Mouse (Mus musculus) T-helper 2 cell (primary cell): Measurements from ENCODE around the gene Hormad1.
"Not testable (repeated sequence)": the region's sequence is repeated elsewhere in the genome, so short reads cannot be mapped to it uniquely, and the experiment has no call there.

Source experiments
- in situ Hi-C: fragments of 300-600 bp; cut with MboI, MseI; formaldehyde crosslinking; loops from one replicate; pipeline ENCODE4 v1.15.1; 2025; ENCODE audit warnings: high pct_unique_total_duplicates

Gene Hormad1

DNA sequence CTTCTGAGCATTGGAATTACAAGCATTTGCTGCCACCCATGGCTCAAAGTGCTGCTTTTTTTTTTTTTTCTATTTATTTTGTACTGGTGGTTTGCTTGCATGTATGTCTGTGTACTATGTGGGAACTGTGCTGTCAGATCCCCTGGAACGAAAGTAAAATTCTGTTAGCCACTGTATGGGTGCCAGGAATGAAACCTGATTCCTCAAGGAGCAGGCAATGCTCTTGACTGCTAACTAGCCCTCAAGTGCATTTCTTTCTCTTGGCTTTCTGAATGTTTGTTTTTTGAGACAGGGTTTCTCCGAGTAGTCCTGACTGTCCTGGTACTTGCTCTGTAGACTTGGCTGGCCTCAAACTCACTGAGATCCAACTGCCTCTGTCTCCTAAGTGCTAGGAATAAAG, 2.3 kb downstream of the Hormad1 start:
- in situ Hi-C loops: no loop called here

DNA sequence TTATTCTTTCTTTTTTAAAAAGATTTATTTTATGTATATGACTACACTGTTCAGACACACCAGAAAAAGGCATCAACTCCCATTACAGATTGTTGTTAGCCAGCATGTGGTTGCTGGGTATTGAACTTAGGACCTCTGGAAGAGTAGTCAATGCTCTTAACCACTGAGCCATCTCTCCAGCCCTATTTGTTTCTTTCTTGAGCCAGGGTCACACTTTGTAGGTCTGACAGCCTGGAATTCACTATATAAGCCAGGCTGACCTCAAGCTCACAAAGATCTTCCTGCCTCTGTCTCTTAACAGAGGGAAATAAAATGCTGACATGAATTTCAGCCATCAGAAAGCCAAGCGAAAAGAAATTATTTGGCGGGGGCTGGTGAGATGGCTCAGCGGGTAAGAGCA, 10.1 kb downstream of the Hormad1 start:
- in situ Hi-C loops: no loop called here

DNA sequence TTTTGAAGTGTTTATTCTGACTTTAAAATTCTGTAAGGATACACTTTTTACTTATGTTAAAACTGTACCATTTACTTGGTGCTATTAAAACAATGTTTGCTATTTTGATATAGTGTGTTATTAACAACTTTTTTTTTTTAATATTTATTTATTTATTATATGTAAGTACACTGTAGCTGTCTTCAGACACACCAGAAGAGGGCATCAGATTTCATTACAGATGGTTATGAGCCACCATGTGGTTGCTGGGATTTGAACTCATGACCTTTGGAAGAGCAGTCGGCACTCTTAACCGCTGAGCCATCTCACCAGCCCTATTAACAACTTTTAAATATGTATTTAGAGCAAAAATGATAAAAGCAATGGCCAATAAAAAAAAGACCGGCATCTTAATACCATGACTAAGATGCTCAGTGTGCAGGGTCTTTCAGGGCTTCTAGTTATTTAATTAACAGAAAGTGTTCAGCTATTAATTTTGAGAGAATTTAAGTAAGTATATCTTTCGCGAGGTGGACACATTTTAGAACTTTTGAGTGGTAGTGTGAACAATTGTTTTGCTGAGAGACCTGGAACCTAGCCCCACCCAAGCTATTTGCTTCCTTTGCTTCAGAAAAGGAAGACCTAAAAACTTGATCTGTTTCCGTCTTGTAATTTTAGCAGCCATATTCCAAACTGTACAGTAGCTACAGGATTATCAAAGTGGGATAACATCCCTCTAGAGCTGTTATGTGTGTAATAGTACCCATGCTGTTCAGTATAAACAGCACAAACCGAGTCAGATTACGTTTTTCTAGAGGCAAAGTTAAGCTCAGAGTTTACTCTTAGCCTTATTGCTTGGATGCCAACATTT, 28.5 kb downstream of the Hormad1 start:
- in situ Hi-C loops: no loop called here

DNA sequence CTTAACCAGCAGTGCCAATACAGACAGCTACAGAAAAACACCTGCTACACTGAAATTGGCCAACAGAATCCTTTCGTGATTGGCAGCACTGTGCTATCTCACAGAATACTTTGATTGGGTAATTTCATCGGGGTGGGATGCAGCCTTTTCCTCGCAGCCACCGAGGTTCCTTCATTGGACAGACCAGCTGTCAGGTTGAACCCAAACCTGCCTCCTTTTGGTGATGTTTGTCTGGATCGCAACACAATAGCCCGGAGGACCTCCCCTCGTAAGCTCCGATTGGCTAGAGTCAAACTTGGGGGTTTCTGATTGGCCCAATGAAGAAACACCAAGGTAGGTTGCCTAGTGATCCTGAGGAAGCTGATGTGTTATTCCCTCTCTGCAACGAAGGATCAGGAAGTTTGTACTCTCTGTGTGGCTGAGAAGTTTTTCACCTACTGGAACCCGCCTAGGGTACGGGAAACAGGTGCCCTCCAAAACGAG, 29.2 kb downstream of the Hormad1 start, which contains the start of gene Golph3l:
TSS of gene Golph3l (plus strand) at position 331 of the 483 bp plus-strand sequence.
- in situ Hi-C loops: no loop called here

DNA sequence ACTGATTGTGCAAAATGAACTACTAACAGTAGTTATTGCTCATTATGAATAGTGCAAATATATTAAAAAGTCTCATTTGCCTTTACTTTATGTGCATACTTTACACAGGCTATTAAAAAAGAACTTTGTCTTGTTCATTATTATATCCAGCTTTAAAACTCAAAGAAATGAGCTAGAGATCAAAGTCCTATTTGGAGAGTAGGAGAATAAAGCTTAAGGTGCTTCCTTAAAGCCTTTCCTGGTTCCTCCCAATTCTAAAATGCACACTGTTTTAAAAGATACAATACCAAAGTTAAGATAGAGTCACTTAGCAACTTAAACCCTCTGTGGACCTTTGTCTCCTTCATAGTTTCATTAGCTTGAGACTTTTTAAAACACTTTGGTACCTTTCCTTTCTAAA, 39.3 kb downstream of the Hormad1 start:
- in situ Hi-C loops: no loop called here

DNA sequence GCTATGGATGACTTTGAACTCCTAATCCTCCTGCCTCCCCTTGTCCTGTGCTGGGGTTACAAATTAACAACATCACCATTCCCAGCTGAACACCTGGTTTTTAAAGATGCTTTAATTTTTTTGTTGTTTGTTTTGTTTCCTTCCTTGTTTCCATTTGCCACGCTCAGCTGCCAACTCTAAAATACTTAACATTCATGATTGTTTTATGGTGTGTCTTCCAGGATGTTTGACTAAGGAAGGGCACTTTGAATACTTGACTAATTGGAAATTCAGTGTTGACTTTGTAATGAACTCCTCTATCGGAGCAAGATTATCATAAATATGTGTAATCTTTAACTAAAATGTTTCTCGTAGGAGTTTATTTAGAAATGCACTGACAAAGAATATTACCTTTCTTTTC, 41.8 kb downstream of the Hormad1 start:
- in situ Hi-C loops: loop anchor here (5.0 kb wide), 1 partner anchor 54 kb away; no protein-coding TSS in a partner anchor

DNA sequence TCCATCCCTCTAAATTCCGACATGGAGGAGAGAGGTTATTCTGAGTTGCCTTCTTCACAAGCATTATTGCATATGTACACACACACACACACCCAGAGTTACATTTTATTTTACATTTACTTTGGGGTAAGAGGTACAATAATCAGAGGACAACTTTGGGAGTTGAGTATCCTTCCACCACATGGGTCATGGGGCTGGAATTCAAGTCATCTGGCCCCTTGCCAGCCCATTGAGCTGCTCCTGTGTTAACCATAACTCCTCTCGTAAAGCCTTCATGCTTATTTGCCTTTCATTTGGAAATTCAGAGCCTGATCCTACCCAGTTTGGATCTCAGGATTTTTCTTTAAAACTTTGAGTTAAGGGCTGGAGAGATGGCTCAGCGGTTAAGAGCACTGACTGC, 46.6 kb downstream of the Hormad1 start:
- in situ Hi-C loops: no loop called here

DNA sequence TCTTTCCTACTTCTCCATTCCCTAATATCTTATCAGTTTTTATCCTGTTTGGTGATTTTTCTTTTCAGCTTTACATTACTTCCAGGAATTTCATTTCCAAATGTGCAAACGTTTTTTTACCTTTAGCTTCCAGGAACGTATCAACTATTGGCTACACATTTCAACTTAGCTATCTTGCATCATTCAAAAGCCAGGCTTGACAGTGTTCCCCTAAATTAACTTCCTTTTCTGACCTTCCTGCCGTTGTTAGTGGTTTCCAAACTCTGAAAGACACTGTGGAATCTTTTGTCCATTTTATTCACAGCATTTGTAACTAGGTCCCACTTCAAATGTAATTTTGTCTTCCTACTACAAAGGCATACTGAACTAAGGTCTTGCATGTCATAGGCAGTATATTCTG, 49.7 kb downstream of the Hormad1 start:
- in situ Hi-C loops: no loop called here

DNA sequence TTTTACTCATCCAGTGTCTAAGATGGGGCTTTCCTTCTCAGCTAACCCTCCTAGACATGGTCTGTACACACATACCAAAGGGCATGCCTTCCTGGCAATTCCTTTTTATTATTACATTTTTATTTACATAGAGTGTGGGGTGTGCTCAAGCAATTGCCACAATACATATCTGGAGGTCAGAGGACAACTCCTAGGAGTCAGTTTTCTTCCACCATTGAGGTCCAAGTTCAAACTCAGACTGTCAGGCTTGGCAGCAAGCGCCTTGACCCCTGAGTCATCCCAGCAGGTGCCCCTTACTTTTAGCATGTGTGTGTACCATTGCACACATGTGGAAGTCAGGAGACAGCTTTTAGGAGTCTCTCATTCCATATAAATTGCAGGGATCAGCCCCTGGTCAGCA, 54.5 kb downstream of the Hormad1 start:
- in situ Hi-C loops: no loop called here

DNA sequence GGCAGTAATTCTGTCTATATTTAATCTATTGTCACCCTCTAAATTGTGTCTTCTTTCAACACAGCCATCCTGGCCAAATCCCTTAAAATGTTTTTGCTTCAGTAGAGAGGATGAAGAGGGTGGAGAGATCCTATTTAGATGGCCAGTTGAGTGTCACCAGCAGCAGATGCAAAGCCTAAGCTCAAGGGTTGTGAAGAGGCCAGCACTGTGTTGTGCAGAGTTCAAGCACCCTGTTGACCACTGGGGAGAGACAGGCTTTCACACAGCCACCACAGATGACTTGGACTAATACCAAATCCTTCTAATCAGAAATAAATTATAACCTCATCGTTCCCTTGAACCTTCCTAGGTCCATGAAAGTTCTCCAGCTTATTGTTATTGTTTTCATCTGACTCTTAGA, 59.0 kb downstream of the Hormad1 start:
- in situ Hi-C loops: no loop called here

DNA sequence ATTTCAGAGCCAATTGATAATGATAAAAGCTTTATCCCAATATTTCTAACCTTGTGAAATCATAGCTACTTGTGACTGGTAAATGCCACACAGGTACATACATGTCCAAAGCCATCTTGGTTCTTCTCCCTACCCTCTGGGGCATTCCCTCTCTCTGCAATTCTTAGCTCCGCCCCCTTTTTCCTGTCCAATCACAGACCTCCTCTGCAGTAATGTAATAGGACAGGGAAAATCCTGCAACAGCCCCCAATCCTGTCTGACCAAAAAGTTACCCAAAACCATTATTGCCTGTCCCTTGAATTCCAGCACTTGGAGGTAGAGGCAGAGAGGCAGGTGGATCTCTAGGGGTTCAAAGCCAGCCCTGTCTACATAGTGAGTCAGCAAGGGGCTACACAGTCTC, 61.8 kb downstream of the Hormad1 start:
- in situ Hi-C loops: no loop called here

DNA sequence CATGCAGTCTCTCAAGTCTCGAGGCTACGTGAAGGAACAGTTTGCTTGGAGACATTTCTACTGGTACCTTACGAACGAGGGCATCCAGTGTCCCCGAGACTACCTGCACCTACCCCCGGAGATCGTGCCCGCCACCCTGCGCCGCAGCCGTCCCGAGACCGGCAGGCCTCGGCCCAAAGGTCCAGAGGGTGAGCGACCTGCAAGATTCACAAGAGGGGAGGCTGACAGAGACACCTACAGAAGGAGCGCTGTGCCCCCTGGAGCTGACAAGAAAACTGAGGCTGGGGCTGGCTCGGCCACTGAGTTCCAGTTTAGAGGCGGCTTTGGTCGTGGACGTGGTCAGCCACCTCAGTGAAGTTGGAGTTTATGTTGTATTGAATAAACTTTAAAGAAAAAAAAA, 62.9 kb downstream of the Hormad1 start:
- in situ Hi-C loops: not testable (repeated sequence)

DNA sequence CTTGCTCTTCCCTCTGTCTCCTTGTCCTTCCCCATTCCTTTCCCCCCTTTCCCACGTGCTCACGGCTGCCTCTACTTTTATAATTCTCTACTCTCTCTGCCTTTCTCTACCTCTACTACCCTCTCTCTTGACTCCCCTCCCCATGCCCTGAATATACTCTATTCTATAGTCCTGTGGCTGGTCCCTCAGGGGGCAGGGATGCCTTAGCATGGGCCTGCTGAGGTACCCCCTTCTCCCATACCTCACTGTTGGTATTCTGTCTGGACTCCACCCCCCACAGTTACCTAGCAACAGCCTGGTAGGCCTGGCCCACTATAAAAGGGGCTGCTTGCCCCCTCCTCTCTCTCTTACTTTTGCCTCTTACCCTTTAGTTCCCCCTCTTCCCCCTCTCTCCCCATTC, 64.1 kb downstream of the Hormad1 start:
- in situ Hi-C loops: no loop called here

DNA sequence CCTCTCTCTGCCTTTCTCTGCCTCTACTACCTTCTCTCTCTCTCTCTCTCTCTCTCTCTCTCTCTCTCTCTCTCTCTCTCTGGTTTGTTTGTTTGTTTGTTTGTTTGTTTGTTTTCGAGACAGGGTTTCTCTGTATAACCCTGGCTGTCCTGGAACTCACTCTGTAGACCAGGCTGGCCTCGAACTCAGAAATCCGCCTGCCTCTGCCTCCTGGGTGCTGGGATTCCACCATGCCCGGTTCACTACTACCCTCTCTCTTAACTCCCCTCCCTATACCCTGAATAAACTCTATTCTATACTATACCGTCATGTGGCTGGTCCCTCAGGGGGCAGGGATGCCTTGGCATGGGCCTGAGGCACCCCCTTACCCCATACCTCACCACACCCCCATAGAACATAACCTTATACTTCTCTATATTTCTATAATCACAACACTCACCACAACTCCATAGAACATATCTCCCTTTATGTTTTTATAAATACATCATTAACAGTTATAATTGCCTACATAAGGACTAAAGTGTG, 64.6 kb downstream of the Hormad1 start:
- in situ Hi-C loops: not testable (repeated sequence)

DNA sequence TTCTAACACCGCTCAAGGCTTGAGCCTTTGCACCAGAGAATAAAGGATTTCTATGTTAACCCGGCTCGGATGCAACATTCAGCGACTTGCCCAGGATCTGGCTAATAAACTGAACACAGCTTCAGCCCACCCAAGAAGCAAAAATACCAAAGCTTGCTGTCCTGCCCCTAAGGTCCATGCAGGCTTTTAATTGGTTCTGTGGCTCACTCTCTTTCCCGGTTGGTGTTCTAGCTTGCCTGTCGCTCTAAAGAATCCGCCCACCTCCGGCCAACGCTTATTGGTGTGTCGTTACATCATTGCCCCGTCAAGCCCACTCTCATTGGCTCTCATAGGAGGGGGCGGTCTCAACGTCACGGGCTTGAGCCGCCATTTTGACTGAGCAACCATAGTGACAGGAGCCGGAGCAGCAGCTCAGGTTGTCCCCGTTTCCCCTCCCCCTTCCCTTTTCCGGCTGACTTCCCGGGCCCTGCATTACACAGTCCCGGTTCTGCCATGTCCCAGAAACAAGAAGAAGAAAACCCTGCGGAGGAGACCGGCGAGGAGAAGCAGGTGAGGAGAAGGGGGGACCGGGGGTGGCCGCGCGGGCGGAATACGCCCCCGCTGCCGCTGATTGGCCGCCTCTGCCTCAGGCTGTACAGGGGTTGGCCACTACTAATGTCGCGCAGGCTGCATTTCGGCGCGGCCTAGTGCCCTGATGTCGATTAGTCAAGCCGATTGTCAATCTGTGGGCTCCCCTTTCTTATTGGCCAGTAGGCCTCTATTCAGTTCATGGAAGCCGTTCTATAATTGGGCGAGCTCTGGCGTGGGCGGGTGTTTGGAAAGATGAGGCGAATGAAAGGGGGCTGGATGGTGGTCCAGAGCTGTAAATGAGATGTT, 65.4 kb downstream of the Hormad1 start, which contains the start of gene Ensa:
TSS of gene Ensa (plus strand) at position 366 of the 876 bp plus-strand sequence.
- in situ Hi-C loops: no loop called here

DNA sequence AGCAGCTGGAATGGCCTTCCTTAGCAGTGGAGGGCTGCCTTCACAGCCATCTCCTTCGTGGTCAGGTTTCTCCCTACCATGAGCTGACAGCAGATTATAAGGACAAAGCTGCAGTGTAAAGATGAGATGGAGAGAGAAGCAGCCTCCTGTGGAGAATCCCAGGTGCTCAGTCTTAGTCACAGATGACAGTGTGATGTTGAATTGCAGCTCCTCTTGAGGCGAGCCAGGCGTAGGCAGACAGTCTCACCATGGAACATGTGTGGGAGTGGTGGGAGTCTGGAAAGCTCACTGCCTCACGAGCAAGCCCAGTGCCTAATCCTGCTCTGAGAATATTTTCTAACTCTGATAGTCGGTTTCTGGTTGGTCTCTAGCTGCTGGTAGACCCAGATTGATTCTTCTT, 68.3 kb downstream of the Hormad1 start:
- in situ Hi-C loops: no loop called here

DNA sequence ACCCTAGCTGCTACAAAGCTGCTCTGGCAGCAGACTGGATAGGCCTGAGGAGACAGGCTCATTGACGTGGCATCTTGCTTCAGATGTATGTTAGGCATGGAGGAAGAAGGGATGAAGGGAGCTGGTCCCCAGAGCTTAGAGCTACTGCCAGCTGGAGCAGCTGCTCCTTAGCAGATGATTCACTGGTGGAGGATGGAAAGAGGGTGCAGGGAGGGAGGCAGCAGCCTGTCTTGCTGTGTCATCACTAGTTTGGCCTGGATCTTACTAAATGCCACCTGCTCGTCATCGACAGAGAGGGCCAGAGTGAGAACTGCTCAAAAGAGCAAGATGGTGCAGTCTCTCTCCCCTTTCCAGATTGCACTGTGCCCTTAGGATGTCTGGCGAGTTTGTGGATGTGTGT, 70.3 kb downstream of the Hormad1 start:
- in situ Hi-C loops: no loop called here

DNA sequence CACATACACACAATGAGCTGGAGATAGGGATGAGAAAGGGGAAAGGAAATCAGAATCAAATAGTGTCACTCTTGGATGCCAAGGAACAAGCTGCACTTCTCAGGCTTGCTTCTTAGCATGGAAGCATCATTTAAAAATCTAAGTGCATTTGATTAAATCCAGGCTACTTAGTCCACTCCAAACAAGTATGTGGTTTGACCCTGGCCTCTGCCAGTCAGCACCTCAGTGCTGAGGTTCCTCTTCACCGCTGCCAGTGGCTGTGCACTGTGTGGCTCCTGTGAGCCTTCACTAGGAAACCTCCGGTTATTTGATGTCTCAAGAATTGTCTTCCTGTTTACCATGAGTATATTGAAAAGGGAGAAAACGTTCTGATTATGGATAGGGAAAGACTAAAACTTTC, 71.4 kb downstream of the Hormad1 start:
- in situ Hi-C loops: no loop called here

DNA sequence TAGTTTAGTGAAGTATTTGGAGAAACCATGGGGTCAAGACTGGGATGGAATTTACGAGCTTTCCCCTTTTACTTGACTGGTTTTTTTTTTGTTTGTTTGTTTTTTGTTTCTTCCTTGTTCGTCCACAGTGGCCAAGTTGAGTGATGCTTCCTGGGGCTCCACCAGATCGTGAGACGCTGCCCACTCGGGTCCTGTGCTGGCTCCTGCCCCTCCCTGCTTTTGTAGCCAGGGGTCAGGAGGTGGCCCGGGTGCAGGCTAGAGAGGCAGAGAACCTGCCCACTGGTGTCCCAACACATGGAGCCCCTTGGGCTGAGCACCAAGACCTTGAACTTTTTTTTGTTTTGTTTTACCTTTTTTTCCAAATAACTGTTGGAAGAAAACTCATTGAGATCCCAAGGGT, 71.8 kb downstream of the Hormad1 start:
- in situ Hi-C loops: no loop called here

DNA sequence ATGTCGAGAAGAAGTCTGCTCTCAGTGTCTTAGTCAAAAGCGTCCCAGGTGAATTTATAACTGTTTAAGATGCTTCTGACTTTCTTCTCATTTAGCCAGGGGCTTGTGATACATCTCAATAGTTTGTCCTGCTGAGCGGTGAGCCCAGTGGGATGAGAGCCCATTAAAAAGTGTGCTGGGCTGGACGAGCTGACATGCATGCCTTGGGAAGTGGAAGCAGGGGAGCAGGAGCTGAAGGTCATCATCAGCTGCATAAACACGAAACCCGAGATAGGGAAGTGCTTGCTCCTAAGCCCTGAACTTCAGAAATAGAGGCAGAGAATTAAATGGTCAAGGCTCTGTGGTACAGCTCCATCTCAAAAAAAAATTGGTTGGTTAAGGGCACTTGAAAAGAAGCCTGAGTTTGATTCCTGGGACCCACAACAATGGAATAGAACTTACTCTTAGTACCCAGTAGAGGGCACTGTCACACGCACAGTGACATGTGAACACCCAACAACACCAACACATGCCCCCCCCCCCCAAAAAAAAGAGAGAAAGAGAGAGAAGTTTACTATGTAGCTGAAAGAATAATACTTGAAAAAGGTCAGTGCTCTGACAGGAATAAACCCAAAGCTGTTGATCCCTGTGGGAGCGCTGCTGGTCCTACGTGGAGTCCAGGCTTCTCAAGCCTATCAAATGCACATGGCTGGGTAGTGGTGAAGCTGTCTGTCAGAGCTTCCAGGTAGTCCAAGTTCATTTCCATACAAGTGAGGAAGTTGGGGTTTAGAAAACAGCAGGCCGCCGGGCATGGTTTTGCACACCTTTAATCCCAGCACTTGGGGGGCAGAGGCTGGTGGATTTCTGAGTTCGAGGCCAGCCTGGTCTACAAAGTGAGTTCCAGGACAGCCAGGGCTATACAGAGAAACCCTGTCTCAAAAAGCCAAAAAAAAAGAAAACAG, 73.4 kb downstream of the Hormad1 start:
- in situ Hi-C loops: no loop called here

DNA sequence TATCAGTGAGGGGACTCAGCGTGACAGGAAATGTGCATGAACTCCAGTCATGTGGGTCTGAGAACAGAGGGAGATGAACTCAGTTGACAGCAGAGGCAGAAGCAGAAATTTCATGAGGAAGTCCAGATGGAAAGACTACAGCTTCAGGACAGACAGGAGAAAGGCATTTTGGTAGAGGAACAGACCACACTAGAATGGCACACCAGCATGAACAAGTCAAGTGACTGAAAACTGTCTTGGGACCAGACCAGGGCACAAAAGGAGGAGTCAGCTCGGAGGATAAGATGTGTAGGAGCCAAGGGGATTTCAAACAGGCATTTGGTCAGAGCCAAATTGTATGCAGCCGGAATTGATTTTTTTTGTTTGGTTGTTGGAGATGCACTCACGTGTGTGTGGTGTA, 76.2 kb downstream of the Hormad1 start:
- in situ Hi-C loops: no loop called here
